Mouse (Mus musculus) kidney, postnatal 0 days (tissue): ENCODE measurements around the gene Tmem258. TPM values are rescaled to one million over a fixed set of nuclear protein-coding genes. Genes with fewer than 3 reads are reported as not detected.

ENCODE experiments used
- ATAC-seq: fragments of 200-750 bp; cut with Nextera tagmentation; replicated peaks from 2 replicates; pipeline ENCODE4 v1.8.0; 2017; ENCODE audit warnings: low read depth, moderate number of reproducible peaks, moderate TSS enrichment, moderate library complexity; ENCODE audit not compliant: low FRiP score
- DNase-seq: peaks from one replicate; pipeline ENCODE4 v3.0.0-alpha.2; 2016; ENCODE audit warnings: low spot score
- H3K27ac ChIP-seq: fragments of 300-500 bp; sonication (generic); 2 replicates; pipeline ENCODE4 v1.5.1; 2014; ENCODE audit warnings: mild to moderate bottlenecking
- H3K27me3 ChIP-seq: fragments of 300-500 bp; sonication (generic); 2 replicates; pipeline ENCODE4 v1.6.1; 2014; ENCODE audit warnings: low read length, mixed read lengths; ENCODE audit not compliant: insufficient read depth
- H3K36me3 ChIP-seq: fragments of 300-500 bp; sonication (generic); 2 replicates; pipeline ENCODE4 v1.6.1; 2014; ENCODE audit warnings: low read length, mixed read lengths; ENCODE audit not compliant: insufficient read depth
- H3K4me1 ChIP-seq: fragments of 300-500 bp; sonication (generic); replicated peaks from 2 replicates; pipeline ENCODE4 v1.6.1; 2014; ENCODE audit warnings: antibody characterized with exemption, low read length, mixed read lengths; ENCODE audit not compliant: insufficient read depth
- H3K4me2 ChIP-seq: fragments of 300-500 bp; sonication (generic); 2 replicates; pipeline ENCODE4 v1.6.1; 2014; ENCODE audit warnings: mild to moderate bottlenecking, low read length, moderate library complexity, mixed read lengths
- H3K4me3 ChIP-seq: fragments of 300-500 bp; sonication (generic); replicated peaks from 2 replicates; pipeline ENCODE4 v1.5.1; 2014; ENCODE audit warnings: low read depth, low read length
- H3K9ac ChIP-seq: fragments of 300-500 bp; sonication (generic); 2 replicates; pipeline ENCODE4 v1.6.1; 2014; ENCODE audit warnings: low read depth, low read length
- H3K9me3 ChIP-seq: fragments of 300-500 bp; sonication (generic); replicated peaks from 2 replicates; pipeline ENCODE4 v1.6.1; 2016; ENCODE audit warnings: low read length, inconsistent platforms, mixed read lengths
- CTCF ChIP-seq: IDR thresholded peaks from 2 replicates; pipeline ENCODE4 v1.5.1; 2016; ENCODE audit warnings: antibody characterized with exemption, low read depth, mild to moderate bottlenecking, moderate library complexity
- WGBS: fragments of 180-500 bp; shearing (Covaris S2); extraction: QIAGEN DNeasy Blood & Tissue Kit; methylation state at CpG from one replicate; pipeline ENCODE4 v1.1.7; 2014; 5-methylcytosine and 5-hydroxymethylcytosine counted together
- polyA plus RNA-seq: library from polyadenylated mRNA; unstranded; fragments of >200 nt; fragmentation: Nextera tagmentation; extraction: Ambion mirVana; gene quantifications from 2 replicates; pipeline ENCODE4 v1.2.1, GENCODE M21; 2015

The Tmem258 gene
- polyA plus RNA-seq, 1 experiment from 2014 or later = 460 TPM

GRCm38 (mm10) chr19:10198286-10198685 lies 5.5 kb upstream of the Tmem258 start:
- Histone ChIP-seq H3K4me1 (peaks cover 8% of the 10 kb centered on the region; the same call in 1 of the 2 replicates), H3K9ac (no peak overlapping the region), H3K4me2 (no peak overlapping the region), H3K27me3 (no peaks in the 10 kb centered on the region), H3K4me3 (no peak overlapping the region), H3K36me3 (peaks cover 33% of the 10 kb centered on the region), H3K27ac (no peak overlapping the region), H3K9me3 (no peaks in the 10 kb centered on the region)
- ATAC-seq (no peak), DNase-seq (no peak)
- no peak for TF ChIP-seq CTCF
- WGBS = 79% methylated on average over 2 of the region's 2 CpGs

GRCm38 (mm10) chr19:10198723-10199122 lies 5.1 kb upstream of the Tmem258 start:
- peak; percentile 90 for DNase-seq
- Histone ChIP-seq H3K9me3 (no peaks in the 10 kb centered on the region), H3K36me3 (peaks cover 31% of the 10 kb centered on the region), H3K4me1 (peaks cover 8% of the 10 kb centered on the region; the same call in 1 of the 2 replicates), H3K9ac (no peak overlapping the region), H3K4me2 (no peak overlapping the region), H3K27me3 (no peaks in the 10 kb centered on the region), H3K4me3 (no peak overlapping the region), H3K27ac (no peak overlapping the region)
- WGBS = 28% methylated on average over 3 of the region's 3 CpGs
- ATAC-seq = no peak; the same call in 1 of the 2 replicates
- peak; percentile 95 for TF ChIP-seq CTCF

GRCm38 (mm10) chr19:10203146-10203847 lies 517 bp upstream of the Tmem258 start:
- ATAC-seq = 0 out of 2 replicates have a peak, but pooled peaks have one; percentile 41
- no peaks in the 10 kb centered on the region for H3K27me3 ChIP-seq
- peak overlapping the region; percentile 74 for H3K9ac ChIP-seq
- peaks cover 12% of the 10 kb centered on the region; the same call in 1 of the 2 replicates for H3K4me1 ChIP-seq
- peaks cover 27% of the 10 kb centered on the region for H3K36me3 ChIP-seq
- H3K4me2 ChIP-seq = peak overlapping the region; percentile 66
- peak overlapping the region; percentile 74 for H3K4me3 ChIP-seq
- no peak for DNase-seq
- no peak for TF ChIP-seq CTCF
- WGBS = 2% methylated on average over 23 of the region's 23 CpGs
- H3K9me3 ChIP-seq = no peaks in the 10 kb centered on the region
- H3K27ac ChIP-seq = peak overlapping the region; percentile 76

- ATAC-seq (no peak), DNase-seq (peak; percentile 82)
- Histone ChIP-seq H3K27ac (peak overlapping the region; percentile 76), H3K4me1 (peaks cover 12% of the 10 kb centered on the region; the same call in 1 of the 2 replicates), H3K4me3 (peak overlapping the region; percentile 74), H3K4me2 (peak overlapping the region; percentile 66), H3K9me3 (no peaks in the 10 kb centered on the region), H3K36me3 (peaks cover 27% of the 10 kb centered on the region), H3K27me3 (no peaks in the 10 kb centered on the region), H3K9ac (peak overlapping the region; percentile 74)
- WGBS = under 1% methylated on average over 5 of the region's 5 CpGs
- TF ChIP-seq CTCF = peak; percentile 55
Observed at GRCm38 (mm10) chr19:10204616-10205001, 795 bp downstream of the Tmem258 start.

- no peak for TF ChIP-seq CTCF
- Histone ChIP-seq H3K4me1 (peaks cover 12% of the 10 kb centered on the region; the same call in 1 of the 2 replicates), H3K4me2 (peak overlapping the region; percentile 66), H3K27me3 (no peaks in the 10 kb centered on the region), H3K9me3 (no peaks in the 10 kb centered on the region), H3K9ac (no peak overlapping the region), H3K4me3 (no peak overlapping the region), H3K36me3 (peaks cover 23% of the 10 kb centered on the region), H3K27ac (peak overlapping the region; percentile 76; the same call in 1 of the 2 replicates)
- 60% methylated on average over 6 of the region's 6 CpGs for WGBS
- DNase-seq (no peak), ATAC-seq (no peak)
Observed at GRCm38 (mm10) chr19:10205051-10205450, 1.2 kb downstream of the Tmem258 start.

- Histone ChIP-seq H3K4me1 (peaks cover 4% of the 10 kb centered on the region; the same call in 1 of the 2 replicates), H3K27ac (no peak overlapping the region), H3K36me3 (peaks cover 23% of the 10 kb centered on the region), H3K4me3 (no peak overlapping the region), H3K9me3 (no peaks in the 10 kb centered on the region), H3K9ac (no peak overlapping the region), H3K27me3 (no peaks in the 10 kb centered on the region), H3K4me2 (no peak overlapping the region)
- 82% methylated on average over 3 of the region's 3 CpGs for WGBS
- DNase-seq (no peak), ATAC-seq (no peak)
- no peak for TF ChIP-seq CTCF
Observed at GRCm38 (mm10) chr19:10208851-10209250, 5.0 kb downstream of the Tmem258 start.
